Mouse (Mus musculus) ES-Bruce4 (cell line): ENCODE data around the gene Atg7. TPM values are rescaled to one million over a fixed set of nuclear protein-coding genes. Genes with fewer than 3 reads are reported as not detected.
"Not testable (repeated sequence)": the region's sequence is repeated elsewhere in the genome, so short reads cannot be mapped to it uniquely, and the experiment has no call there.

Experiments
- H3K27ac ChIP-seq: 2 replicates; pipeline ENCODE4 v1.5.1; 2012; ENCODE audit warnings: low read length, inconsistent platforms; ENCODE audit not compliant: insufficient read depth
- H3K27me3 ChIP-seq: 2 replicates; pipeline ENCODE4 v1.6.1; 2012; ENCODE audit warnings: mild to moderate bottlenecking, low read length, inconsistent platforms; ENCODE audit not compliant: control insufficient read depth, poor library complexity, insufficient read depth, severe bottlenecking
- H3K36me3 ChIP-seq: 2 replicates; pipeline ENCODE4 v1.6.1; 2012; ENCODE audit warnings: inconsistent platforms, mild to moderate bottlenecking, low read length, moderate library complexity; ENCODE audit not compliant: control insufficient read depth, poor library complexity, insufficient read depth, severe bottlenecking
- H3K4me1 ChIP-seq: one replicate; pipeline ENCODE4 v1.8.1; 2011; ENCODE audit warnings: low read length; ENCODE audit not compliant: control insufficient read depth, insufficient read depth
- H3K4me3 ChIP-seq: 2 replicates; pipeline ENCODE4 v1.5.1; 2011; ENCODE audit warnings: low read depth, mild to moderate bottlenecking, low read length
- H3K9ac ChIP-seq: 2 replicates; pipeline ENCODE4 v1.6.1; 2012; ENCODE audit warnings: low read depth, mild to moderate bottlenecking, inconsistent platforms; ENCODE audit not compliant: poor library complexity, severe bottlenecking
- H3K9me3 ChIP-seq: replicated peaks from 2 replicates; pipeline ENCODE4 v1.6.1; 2012; ENCODE audit warnings: mild to moderate bottlenecking, low read length, inconsistent platforms; ENCODE audit not compliant: control insufficient read depth, poor library complexity, insufficient read depth, severe bottlenecking
- CTCF ChIP-seq: IDR thresholded peaks from one replicate; pipeline ENCODE4 v1.8.1; 2011; ENCODE audit warnings: low read depth, low read length
- EP300 ChIP-seq: IDR thresholded peaks from 2 replicates; pipeline ENCODE4 v1.6.1; 2011; ENCODE audit warnings: low read depth, low read length; ENCODE audit not compliant: insufficient read depth
- POLR2A ChIP-seq: IDR thresholded peaks from one replicate; pipeline ENCODE4 v1.8.1; 2011; ENCODE audit warnings: low read length; ENCODE audit not compliant: insufficient read depth
- polyA plus RNA-seq: library from polyadenylated mRNA; stranded (reverse); fragments of >200 nt; gene quantifications from 2 replicates; pipeline ENCODE4 v1.2.4, GENCODE M21; 2011; ENCODE audit warnings: low read depth; ENCODE audit not compliant: missing spikeins, insufficient read depth, insufficient read length

Atg7 gene
- polyA plus RNA-seq, 1 experiment = 18.0 TPM

DNA sequence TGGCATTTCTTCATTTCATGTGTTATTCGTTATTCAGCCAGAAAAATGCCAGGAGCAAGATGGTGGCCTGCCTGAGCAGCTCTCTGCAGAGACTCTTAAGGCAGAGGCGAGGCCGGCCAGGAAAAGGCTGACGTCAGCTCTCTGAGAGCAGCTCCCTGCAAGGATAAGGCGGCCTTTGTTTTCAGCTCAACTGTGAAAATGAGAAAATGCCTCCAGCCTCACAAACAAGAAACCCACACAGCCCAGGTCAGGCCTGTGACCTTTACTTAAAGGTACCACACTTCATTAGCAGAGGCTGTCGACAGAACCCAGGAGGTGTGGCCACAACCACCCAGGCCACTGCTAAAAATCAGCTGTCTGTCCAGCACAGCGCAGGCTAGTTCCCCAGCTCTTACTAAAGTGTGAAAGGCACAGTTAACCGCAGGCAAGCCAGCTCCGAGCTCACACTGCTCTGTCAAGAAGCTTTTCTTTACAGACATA, 240.4 kb downstream of the Atg7 start:
- TF ChIP-seq POLR2A (no peak), CTCF (no peak), EP300 (peak; percentile 61; the same call in 1 of the 2 replicates)
- Histone ChIP-seq H3K27me3 (no peaks in the 10 kb centered on the region), H3K4me3 (no peak overlapping the region), H3K9me3 (no peaks in the 10 kb centered on the region), H3K36me3 (no peaks in the 10 kb centered on the region), H3K27ac (peak overlapping the region; percentile 57), H3K9ac (0 out of 2 replicates have a peak overlapping the region, but pooled peaks have one; percentile 11), H3K4me1 (peaks cover 4% of the 10 kb centered on the region)

DNA sequence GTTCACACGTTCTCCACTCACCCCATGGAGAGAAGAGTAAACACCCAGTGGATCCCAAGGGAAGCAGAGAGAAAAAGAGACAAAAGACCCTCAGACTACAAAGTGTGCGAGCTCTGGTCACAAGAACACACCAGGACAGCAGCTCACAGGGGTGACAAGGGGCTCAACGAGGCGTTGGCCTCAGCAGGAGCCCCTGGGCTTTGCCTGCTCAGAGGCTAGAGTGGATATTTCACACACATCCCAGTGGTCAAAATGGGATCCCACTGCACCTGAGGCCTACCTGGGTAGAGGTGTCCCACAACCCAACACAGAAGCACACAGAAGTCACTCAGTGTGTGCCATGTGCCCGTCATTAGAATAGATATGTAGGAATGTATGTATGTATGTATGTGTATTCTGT, 242.2 kb downstream of the Atg7 start:
- H3K27ac ChIP-seq = no peak overlapping the region
- no peak overlapping the region for H3K9ac ChIP-seq
- no peak for TF ChIP-seq POLR2A
- no peak for TF ChIP-seq CTCF
- no peak for TF ChIP-seq EP300
- H3K4me3 ChIP-seq = no peak overlapping the region
- H3K9me3 ChIP-seq = no peaks in the 10 kb centered on the region
- no peaks in the 10 kb centered on the region for H3K36me3 ChIP-seq
- no peaks in the 10 kb centered on the region for H3K27me3 ChIP-seq
- H3K4me1 ChIP-seq = peaks cover 4% of the 10 kb centered on the region

- no peaks in the 10 kb centered on the region for H3K9me3 ChIP-seq
- no peak overlapping the region for H3K4me3 ChIP-seq
- H3K27me3 ChIP-seq = no peaks in the 10 kb centered on the region
- no peaks in the 10 kb centered on the region for H3K36me3 ChIP-seq
- H3K4me1 ChIP-seq = peaks cover 4% of the 10 kb centered on the region
- H3K27ac ChIP-seq = no peak overlapping the region
- TF ChIP-seq EP300 = no peak
- TF ChIP-seq POLR2A = no peak
- TF ChIP-seq CTCF = no peak
- H3K9ac ChIP-seq = no peak overlapping the region
Measured at GRCm38 (mm10) chr6:114886012-114886411, 243.1 kb downstream of the Atg7 start.

DNA sequence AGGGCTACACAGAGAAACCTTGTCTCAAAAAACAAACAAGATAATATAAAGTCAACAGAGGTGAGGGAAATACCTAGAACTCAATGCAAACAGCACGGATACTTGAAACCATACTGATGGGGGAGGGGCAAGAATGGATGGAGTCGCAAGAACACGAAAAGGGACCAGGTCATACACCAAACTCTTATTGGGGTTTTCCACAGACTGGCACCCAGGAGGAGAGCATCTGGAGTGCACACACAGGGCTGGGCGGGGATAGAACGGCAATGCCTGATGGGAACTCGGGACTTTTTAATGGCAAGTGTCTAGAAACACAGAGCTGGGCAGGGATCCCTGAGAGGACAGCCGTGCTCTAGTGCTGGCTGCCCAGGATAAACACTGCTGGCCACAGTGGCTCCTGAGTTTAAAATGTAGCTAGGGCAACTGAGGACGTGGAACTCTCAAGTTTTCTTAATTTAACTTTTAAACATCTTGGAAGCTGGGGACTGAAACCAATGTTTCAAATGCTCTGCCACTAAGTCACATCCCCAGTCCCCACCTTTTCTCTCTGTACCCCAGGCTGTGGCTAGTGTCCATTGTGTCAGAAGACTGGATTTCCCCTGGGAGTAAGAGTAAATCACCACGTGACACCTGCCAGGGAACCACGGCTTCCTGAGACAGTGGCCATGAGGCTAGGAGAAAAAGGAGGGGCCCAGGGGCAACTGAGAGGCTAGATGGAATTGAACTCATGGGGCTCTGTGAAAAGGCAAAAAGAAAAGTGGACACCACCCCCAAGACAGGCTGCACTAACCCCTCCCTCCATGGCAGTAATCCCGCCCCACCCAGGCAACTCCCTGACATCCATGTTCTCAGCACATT, 243.8 kb downstream of the Atg7 start:
- no peaks in the 10 kb centered on the region for H3K27me3 ChIP-seq
- no peak overlapping the region for H3K27ac ChIP-seq
- H3K36me3 ChIP-seq = no peaks in the 10 kb centered on the region
- H3K9ac ChIP-seq = no peak overlapping the region
- no peak overlapping the region for H3K4me3 ChIP-seq
- no peaks in the 10 kb centered on the region for H3K9me3 ChIP-seq
- peaks cover 4% of the 10 kb centered on the region for H3K4me1 ChIP-seq
- TF ChIP-seq POLR2A = no peak
- TF ChIP-seq EP300 = no peak
- no peak for TF ChIP-seq CTCF

GRCm38 (mm10) chr6:114888922-114889321, 246.0 kb downstream of the Atg7 start:
- H3K9ac ChIP-seq = no peak overlapping the region
- H3K27ac ChIP-seq = peak overlapping the region; percentile 19; the same call in 1 of the 2 replicates
- TF ChIP-seq EP300 (peak; percentile 85), POLR2A (no peak), CTCF (peak; percentile 42)
- H3K27me3 ChIP-seq = no peaks in the 10 kb centered on the region
- no peak overlapping the region for H3K4me3 ChIP-seq
- H3K4me1 ChIP-seq = peaks cover 2% of the 10 kb centered on the region
- no peaks in the 10 kb centered on the region for H3K9me3 ChIP-seq
- no peaks in the 10 kb centered on the region for H3K36me3 ChIP-seq

DNA sequence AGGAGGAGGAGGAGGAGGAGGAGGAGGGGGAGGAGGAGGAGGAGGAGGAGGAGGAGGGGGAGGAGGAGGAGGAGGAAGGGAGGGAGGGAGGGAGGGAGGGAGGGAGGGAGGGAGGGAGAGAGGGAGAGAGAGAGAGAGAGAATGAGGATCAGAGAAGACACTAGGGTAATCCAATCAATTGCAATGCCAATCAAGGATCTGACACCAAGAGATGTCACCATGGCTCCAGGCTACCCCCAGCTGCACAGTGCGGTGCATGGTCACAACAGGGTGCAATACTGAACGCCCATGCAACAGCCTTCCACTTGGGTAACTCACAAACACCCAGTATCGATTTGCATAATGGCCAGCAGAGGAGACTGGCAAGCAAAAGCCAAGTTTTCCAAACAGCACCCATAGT, 247.1 kb downstream of the Atg7 start:
- not testable (repeated sequence) for H3K27me3 ChIP-seq, H3K4me1 ChIP-seq, H3K9me3 ChIP-seq, H3K27ac ChIP-seq, H3K36me3 ChIP-seq, H3K4me3 ChIP-seq, H3K9ac ChIP-seq
